Mouse (Mus musculus): ENCODE results near the gene Syt5. TPM values are rescaled to one million over a fixed set of nuclear protein-coding genes. Genes with fewer than 3 reads are reported as not detected.

Gene Syt5
- polyA plus RNA-seq, 1 experiment from 2014 or later, result 1.3 TPM

DNA sequence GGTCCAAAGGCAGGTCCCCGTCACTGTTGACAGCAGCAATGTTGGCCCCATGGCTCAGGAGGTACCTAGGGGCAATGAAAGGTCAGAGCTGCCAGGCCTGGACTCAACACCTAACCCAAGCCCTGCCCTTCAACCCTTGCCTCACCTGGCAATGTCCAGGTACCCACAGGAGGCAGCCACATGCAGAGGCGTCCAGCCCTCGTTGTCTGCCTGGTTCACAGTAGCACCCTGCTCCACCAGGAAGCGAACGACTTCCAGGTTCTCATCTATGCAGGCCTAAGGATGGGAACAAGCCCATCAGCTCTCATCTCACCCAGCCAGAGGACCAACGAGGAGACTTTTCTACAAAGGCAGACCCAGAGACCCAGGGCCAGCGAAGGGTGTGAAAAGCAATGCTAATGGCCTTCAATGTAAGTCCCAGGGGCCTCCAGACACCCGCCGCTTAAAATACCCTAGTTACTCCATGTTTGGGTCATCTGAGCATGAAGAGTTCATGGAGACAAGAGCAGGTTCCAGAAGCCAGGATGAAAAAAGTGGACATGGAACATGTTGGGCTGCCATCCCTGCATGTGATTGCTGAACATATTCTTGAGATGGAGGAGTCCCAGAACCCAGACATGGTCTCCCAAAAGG, 50.0 kb downstream of the Syt5 start:
- Histone ChIP-seq H3K4me1 (replicated peaks) (peaks cover 48% of the 10 kb centered on the region), H3K9ac (no peak overlapping the region), H3K4me2 (0 out of 2 replicates have a peak overlapping the region, but pooled peaks have one; percentile 80), H3K4me3 (no peak overlapping the region), H3K36me3 (peaks cover 14% of the 10 kb centered on the region; the same call in 1 of the 2 replicates), H3K27me3 (no peaks in the 10 kb centered on the region), H3K27ac (no peak overlapping the region), H3K9me3 (replicated peaks) (no peaks in the 10 kb centered on the region)
- ATAC-seq (replicated peaks; ENCODE audit: insufficient number of reproducible peaks, insufficient read depth, low FRiP score, low read depth), result no peak
- 84% methylated on average over 9 of the region's 9 CpGs for WGBS

DNA sequence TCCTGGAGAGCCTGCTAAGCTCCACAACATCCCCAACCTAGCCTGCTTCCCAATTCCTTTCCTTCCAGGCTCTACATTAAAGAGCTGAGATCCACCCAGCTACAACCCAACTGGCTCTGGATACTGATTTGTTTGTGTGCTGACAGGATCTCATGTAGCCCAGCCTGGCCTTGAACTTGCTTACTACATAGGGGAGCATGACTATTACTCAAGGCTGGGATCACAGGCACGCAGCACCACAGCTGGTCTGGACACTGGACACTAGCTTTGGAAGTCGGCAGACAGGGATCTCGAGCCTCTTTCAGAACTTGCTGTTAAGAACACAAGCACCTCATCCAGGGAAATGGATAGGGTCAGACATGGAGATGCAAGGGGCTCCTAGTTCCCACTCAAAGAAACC, 50.9 kb downstream of the Syt5 start:
- peaks cover 14% of the 10 kb centered on the region; the same call in 1 of the 2 replicates for H3K36me3 ChIP-seq

DNA sequence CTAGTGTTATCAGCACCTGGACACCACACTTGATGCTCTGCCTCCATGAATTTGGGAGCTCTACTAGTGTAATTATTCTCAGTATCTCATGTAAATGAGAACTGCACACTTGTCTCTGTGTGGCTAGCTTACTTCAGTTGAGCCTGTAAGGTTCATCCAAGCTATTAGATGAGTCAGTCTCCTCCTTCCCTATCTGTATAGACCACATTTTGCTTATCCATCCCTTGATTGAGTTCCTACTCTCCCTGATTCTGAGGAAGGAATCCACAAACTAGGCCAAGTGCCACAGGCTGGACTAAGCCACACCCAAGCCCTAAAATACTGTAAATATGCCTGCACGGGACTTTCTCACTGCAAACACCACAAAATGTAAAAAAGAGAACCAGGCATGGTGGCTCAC, 53.4 kb downstream of the Syt5 start:
- Histone ChIP-seq H3K4me3 (no peak overlapping the region), H3K9ac (no peak overlapping the region), H3K27me3 (no peaks in the 10 kb centered on the region), H3K36me3 (peaks cover 23% of the 10 kb centered on the region; the same call in 1 of the 2 replicates), H3K9me3 (replicated peaks) (no peaks in the 10 kb centered on the region), H3K4me1 (replicated peaks) (peaks cover 46% of the 10 kb centered on the region), H3K4me2 (no peak overlapping the region), H3K27ac (no peak overlapping the region)
- 61% methylated on average over 1 of the region's 1 CpGs for WGBS
- no peak for ATAC-seq (replicated peaks; ENCODE audit: insufficient number of reproducible peaks, insufficient read depth, low FRiP score, low read depth)

More for the DNA sequence above, 50.9 kb downstream of the Syt5 start:
- H3K4me3 ChIP-seq, result no peak overlapping the region
- WGBS, result 95% methylated on average over 3 of the region's 3 CpGs
- peaks cover 53% of the 10 kb centered on the region for H3K4me1 ChIP-seq (replicated peaks)
- H3K27me3 ChIP-seq, result no peaks in the 10 kb centered on the region
- no peak overlapping the region for H3K9ac ChIP-seq
- H3K27ac ChIP-seq, result no peak overlapping the region
- H3K9me3 ChIP-seq (replicated peaks), result no peaks in the 10 kb centered on the region
- ATAC-seq (replicated peaks; ENCODE audit: insufficient number of reproducible peaks, insufficient read depth, low FRiP score, low read depth), result no peak
- no peak overlapping the region for H3K4me2 ChIP-seq

DNA sequence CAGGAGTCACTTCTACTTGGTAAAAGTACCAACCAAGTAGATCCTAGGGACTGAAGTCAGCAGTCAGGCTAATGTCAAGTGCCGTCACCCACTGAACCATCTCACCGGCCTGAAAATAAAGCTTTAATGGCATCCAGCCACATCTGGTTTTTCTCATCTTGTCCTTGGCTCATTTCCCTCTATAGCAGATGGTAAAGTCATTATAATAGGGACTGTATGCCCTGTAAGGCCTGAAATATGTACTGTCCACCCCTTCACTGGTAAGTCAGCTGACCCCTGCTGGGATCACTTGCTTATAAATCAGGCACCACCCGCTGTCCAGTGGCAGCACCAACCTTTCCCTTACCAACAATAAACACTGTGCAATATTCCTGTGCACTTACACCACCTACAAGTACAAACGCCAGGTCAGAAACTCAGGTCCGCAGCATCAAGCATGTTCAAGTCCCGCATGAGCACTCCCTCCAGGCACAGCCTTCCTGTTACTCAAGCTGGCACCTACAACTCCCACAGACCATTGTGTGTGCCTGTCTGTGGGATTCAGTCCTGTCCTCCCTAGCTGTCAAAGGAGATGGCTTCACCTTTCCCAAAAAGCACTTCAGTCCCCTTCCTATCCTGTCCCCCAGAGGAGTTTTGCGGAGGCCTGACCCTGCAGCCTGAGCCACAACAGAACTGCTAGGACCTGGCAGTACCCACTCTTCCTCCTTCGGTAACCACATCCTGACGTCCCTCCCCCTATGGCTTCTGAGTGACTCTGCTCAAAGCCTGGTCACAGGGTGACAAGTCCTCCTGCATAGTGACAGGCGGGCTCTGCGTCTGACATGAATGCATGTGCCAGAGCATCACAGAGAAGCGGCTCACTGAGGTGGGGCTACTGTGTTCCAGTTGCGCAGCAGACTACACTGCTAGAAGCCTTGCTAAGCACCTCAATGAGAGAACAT, 54.8 kb downstream of the Syt5 start:
- Histone ChIP-seq H3K27me3 (no peaks in the 10 kb centered on the region), H3K9me3 (replicated peaks) (no peaks in the 10 kb centered on the region), H3K9ac (0 out of 2 replicates have a peak overlapping the region, but pooled peaks have one; percentile 1), H3K36me3 (peaks cover 36% of the 10 kb centered on the region; the same call in 1 of the 2 replicates), H3K4me3 (no peak overlapping the region), H3K4me1 (replicated peaks) (peaks cover 32% of the 10 kb centered on the region), H3K4me2 (no peak overlapping the region), H3K27ac (peak overlapping the region; percentile 75)
- 66% methylated on average over 13 of the region's 13 CpGs for WGBS
- no peak for ATAC-seq (replicated peaks; ENCODE audit: insufficient number of reproducible peaks, insufficient read depth, low FRiP score, low read depth)

DNA sequence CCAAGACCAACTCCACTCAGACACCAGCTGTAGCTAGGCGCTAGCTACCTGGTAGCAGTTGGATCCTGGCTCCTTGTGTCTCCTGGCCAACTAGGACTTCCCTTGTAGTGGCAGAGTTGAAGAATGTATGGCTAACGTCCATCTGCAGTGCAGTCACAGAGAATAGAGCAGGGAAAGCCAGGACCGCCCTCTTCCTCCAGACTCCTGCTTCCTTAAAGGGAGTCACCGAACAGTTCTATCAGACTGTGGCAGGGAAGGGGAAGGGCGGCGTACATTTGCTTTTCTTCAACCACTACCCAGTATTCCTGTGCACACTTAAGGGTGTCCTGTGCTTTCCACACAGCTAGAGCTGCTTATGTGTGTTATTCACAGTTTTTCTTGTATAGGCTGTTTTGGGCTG, 56.0 kb downstream of the Syt5 start:
- H3K27me3 ChIP-seq, result no peaks in the 10 kb centered on the region
- ATAC-seq (replicated peaks; ENCODE audit: insufficient number of reproducible peaks, insufficient read depth, low FRiP score, low read depth), result peak; percentile 78
- 56% methylated on average over 6 of the region's 6 CpGs for WGBS
- no peaks in the 10 kb centered on the region for H3K9me3 ChIP-seq (replicated peaks)
- peaks cover 36% of the 10 kb centered on the region; the same call in 1 of the 2 replicates for H3K36me3 ChIP-seq
- peak overlapping the region; percentile 75 for H3K27ac ChIP-seq
- H3K4me1 ChIP-seq (replicated peaks), result peaks cover 25% of the 10 kb centered on the region
- H3K9ac ChIP-seq, result no peak overlapping the region
- H3K4me3 ChIP-seq, result no peak overlapping the region
- no peak overlapping the region for H3K4me2 ChIP-seq

Small RNAs within 50 kb of the gene (microRNA-seq; reads per million reads assigned to microRNA genes)
- gene Gm23577, result not detected

Other genes starting within 250 kb of the Syt5 start
- gene Ncr1, start 209.8 kb downstream of the Syt5 start, polyA plus RNA-seq (2015; fragmentation: Nextera tagmentation; extraction: Ambion mirVana), result 0.08 and 0.13 TPM in 2 replicates
- 0.18 and 0.48 TPM in 2 replicates for gene Gp6, start 149.8 kb downstream of the Syt5 start, polyA plus RNA-seq (2015; fragmentation: Nextera tagmentation; extraction: Ambion mirVana)
- 26.1 and 27.9 TPM in 2 replicates for gene Rdh13, start 101.9 kb downstream of the Syt5 start, polyA plus RNA-seq (2015; fragmentation: Nextera tagmentation; extraction: Ambion mirVana)
- gene Eps8l1, start 86.9 kb downstream of the Syt5 start, polyA plus RNA-seq (2015; fragmentation: Nextera tagmentation; extraction: Ambion mirVana), result 4.8 TPM in 2 replicates
- gene Ppp1r12c, start 45.9 kb downstream of the Syt5 start, polyA plus RNA-seq (2015; fragmentation: Nextera tagmentation; extraction: Ambion mirVana), result 32.5 and 43.7 TPM in 2 replicates
- gene Tnnt1, start 31.2 kb downstream of the Syt5 start, polyA plus RNA-seq (2015; fragmentation: Nextera tagmentation; extraction: Ambion mirVana), result 255 and 278 TPM in 2 replicates
- gene Tnni3, start 23.3 kb downstream of the Syt5 start, polyA plus RNA-seq (2015; fragmentation: Nextera tagmentation; extraction: Ambion mirVana), result 2,753 and 3,427 TPM in 2 replicates
- gene Dnaaf3, start 15.1 kb downstream of the Syt5 start, polyA plus RNA-seq (2015; fragmentation: Nextera tagmentation; extraction: Ambion mirVana), result 0.96 and 1.2 TPM in 2 replicates
- not detected in 2 replicates for gene Ptprh, start 56.5 kb upstream of the Syt5 start, polyA plus RNA-seq (2015; fragmentation: Nextera tagmentation; extraction: Ambion mirVana)
- 1.5 and 1.6 TPM in 2 replicates for gene Tmem86b, start 83.9 kb upstream of the Syt5 start, polyA plus RNA-seq (2015; fragmentation: Nextera tagmentation; extraction: Ambion mirVana)
- 6.2 and 8.2 TPM in 2 replicates for gene Ppp6r1, start 111.5 kb upstream of the Syt5 start, polyA plus RNA-seq (2015; fragmentation: Nextera tagmentation; extraction: Ambion mirVana)
- 71.7 and 81.2 TPM in 2 replicates for gene Hspbp1, start 137.5 kb upstream of the Syt5 start, polyA plus RNA-seq (2015; fragmentation: Nextera tagmentation; extraction: Ambion mirVana)
- 0.79 TPM in 2 replicates for gene Brsk1, start 143.1 kb upstream of the Syt5 start, polyA plus RNA-seq (2015; fragmentation: Nextera tagmentation; extraction: Ambion mirVana)
- gene Tmem150b, start 177.7 kb upstream of the Syt5 start, polyA plus RNA-seq (2015; fragmentation: Nextera tagmentation; extraction: Ambion mirVana), result 0.11 TPM in 1 of 2 replicates, not detected in the other
- gene Kmt5c, start 192.6 kb upstream of the Syt5 start, polyA plus RNA-seq (2015; fragmentation: Nextera tagmentation; extraction: Ambion mirVana), result 47.8 and 59.4 TPM in 2 replicates
- 34.9 and 35.6 TPM in 2 replicates for gene Cox6b2, start 205.6 kb upstream of the Syt5 start, polyA plus RNA-seq (2015; fragmentation: Nextera tagmentation; extraction: Ambion mirVana)
- gene Fam71e2, start 223.8 kb upstream of the Syt5 start, polyA plus RNA-seq (2015; fragmentation: Nextera tagmentation; extraction: Ambion mirVana), result not detected in 2 replicates
- 0.06 TPM in 1 of 2 replicates, not detected in the other for gene Il11, start 235.3 kb upstream of the Syt5 start, polyA plus RNA-seq (2015; fragmentation: Nextera tagmentation; extraction: Ambion mirVana)
- 0.25 TPM in 1 of 2 replicates, not detected in the other for gene Tmem190, start 235.4 kb upstream of the Syt5 start, polyA plus RNA-seq (2015; fragmentation: Nextera tagmentation; extraction: Ambion mirVana)
- gene Tmem238, start 242.1 kb upstream of the Syt5 start, polyA plus RNA-seq (2015; fragmentation: Nextera tagmentation; extraction: Ambion mirVana), result 4.2 and 5.0 TPM in 2 replicates
- 197 and 209 TPM in 2 replicates for gene Rpl28, start 245.3 kb upstream of the Syt5 start, polyA plus RNA-seq (2015; fragmentation: Nextera tagmentation; extraction: Ambion mirVana)